Mouse (Mus musculus): ENCODE results near the gene Cilp. TPM values are rescaled to one million over a fixed set of nuclear protein-coding genes. Genes with fewer than 3 reads are reported as not detected.
"Not testable (repeated sequence)": the region's sequence is repeated elsewhere in the genome, so short reads cannot be mapped to it uniquely, and the experiment has no call there.

The Cilp gene
- 1 to 10 TPM; 4.8 to 7.6 TPM for total RNA-seq (2021)
- long read RNA-seq, experiment 1, full-length matches to known transcripts, result 1 of 4 reads
- long read RNA-seq, experiment 1, partial matches to known transcripts, result 0 of 4 reads
- long read RNA-seq, experiment 1, other reads (novel, unspliced or antisense), result 3 of 4 reads
- long read RNA-seq, experiment 2, full-length matches to known transcripts, result 1 of 4 reads
- long read RNA-seq, experiment 2, partial matches to known transcripts, result 2 of 4 reads
- long read RNA-seq, experiment 2, other reads (novel, unspliced or antisense), result 1 of 4 reads

- no peak for DNase-seq (ENCODE audit: low spot score in 2 of 2)
Observed at GRCm38 (mm10) chr9:65264959-65265358, at the start of gene Cilp. Cilp (plus strand) TSS chr9:65265180.

GRCm38 (mm10) chr9:65215494-65216126 lies 49.4 kb upstream of the Cilp start:
- DNase-seq (ENCODE audit: low spot score in 2 of 2), result no peak

- no peak for DNase-seq (ENCODE audit: low spot score in 2 of 2)
Observed at GRCm38 (mm10) chr9:65216972-65217371, 48.0 kb upstream of the Cilp start.

GRCm38 (mm10) chr9:65217661-65218060 lies 47.3 kb upstream of the Cilp start:
- DNase-seq (ENCODE audit: low spot score in 2 of 2), result no peak

- DNase-seq (ENCODE audit: low spot score in 2 of 2), result no peak
Observed at GRCm38 (mm10) chr9:65218916-65219315, 46.1 kb upstream of the Cilp start.

- DNase-seq (ENCODE audit: low spot score in 2 of 2), result not testable (repeated sequence)
Observed at GRCm38 (mm10) chr9:65220398-65220797, 44.6 kb upstream of the Cilp start.

GRCm38 (mm10) chr9:65223927-65224326 lies 41.1 kb upstream of the Cilp start:
- no peak for DNase-seq (ENCODE audit: low spot score in 2 of 2)

- DNase-seq (ENCODE audit: low spot score in 2 of 2), result no peak
Observed at GRCm38 (mm10) chr9:65225795-65226194, 39.2 kb upstream of the Cilp start.

GRCm38 (mm10) chr9:65230250-65230649 lies 34.7 kb upstream of the Cilp start:
- no peak for DNase-seq (ENCODE audit: low spot score in 2 of 2)

- DNase-seq (ENCODE audit: low spot score in 2 of 2), result no peak
Observed at GRCm38 (mm10) chr9:65231284-65231683, 33.7 kb upstream of the Cilp start.

- DNase-seq (ENCODE audit: low spot score in 2 of 2), result no peak
Observed at GRCm38 (mm10) chr9:65233243-65233985, 31.6 kb upstream of the Cilp start.

- no peak for DNase-seq (ENCODE audit: low spot score in 2 of 2)
Observed at GRCm38 (mm10) chr9:65234734-65235133, 30.2 kb upstream of the Cilp start.

GRCm38 (mm10) chr9:65235601-65236000 lies 29.4 kb upstream of the Cilp start:
- no peak for DNase-seq (ENCODE audit: low spot score in 2 of 2)

GRCm38 (mm10) chr9:65237616-65238015 lies 27.4 kb upstream of the Cilp start:
- DNase-seq (ENCODE audit: low spot score in 2 of 2), result no peak

- no peak for DNase-seq (ENCODE audit: low spot score in 2 of 2)
Observed at GRCm38 (mm10) chr9:65238191-65238760, 26.7 kb upstream of the Cilp start.

GRCm38 (mm10) chr9:65239176-65239575 lies 25.8 kb upstream of the Cilp start:
- DNase-seq (ENCODE audit: low spot score in 2 of 2), result no peak

GRCm38 (mm10) chr9:65239731-65240130 lies 25.2 kb upstream of the Cilp start:
- no peak for DNase-seq (ENCODE audit: low spot score in 2 of 2)

GRCm38 (mm10) chr9:65240587-65240986 lies 24.4 kb upstream of the Cilp start:
- no peak for DNase-seq (ENCODE audit: low spot score in 2 of 2)

- no peak for DNase-seq (ENCODE audit: low spot score in 2 of 2)
Observed at GRCm38 (mm10) chr9:65241973-65242372, 23.0 kb upstream of the Cilp start.

- DNase-seq (ENCODE audit: low spot score in 2 of 2), result no peak
Observed at GRCm38 (mm10) chr9:65243249-65243648, 21.7 kb upstream of the Cilp start.

- DNase-seq (ENCODE audit: low spot score in 2 of 2), result no peak
Observed at GRCm38 (mm10) chr9:65244036-65244806, 20.8 kb upstream of the Cilp start.
